Mouse (Mus musculus): ENCODE data around the gene Ifnlr1.
"Not testable (repeated sequence)": the region's sequence is repeated elsewhere in the genome, so short reads cannot be mapped to it uniquely, and the experiment has no call there.

The Ifnlr1 gene

DNA sequence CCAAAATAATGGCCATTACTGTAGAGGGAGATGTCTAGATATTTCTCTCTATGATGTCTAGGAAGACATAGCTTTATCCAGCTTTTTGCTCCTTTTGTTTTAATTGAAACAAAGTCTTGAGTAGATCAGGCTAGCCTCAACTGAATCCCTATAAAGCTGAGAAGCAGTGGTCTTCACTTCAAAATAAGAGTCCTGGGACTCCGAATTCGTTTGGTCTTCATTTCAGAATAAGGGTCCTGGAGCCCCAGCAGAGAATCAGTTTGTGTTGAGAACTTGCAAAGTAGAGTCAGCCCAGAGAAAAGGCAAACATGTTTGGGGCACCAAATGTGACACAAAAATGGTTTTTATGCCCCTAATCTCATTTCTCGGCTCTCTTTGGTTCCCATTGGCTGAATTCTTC is 1.4 kb upstream of the Ifnlr1 start:
- no peak for DNase-seq (ENCODE audit: low read depth, low spot score)

- DNase-seq (ENCODE audit: low read depth, low spot score), result no peak
Observed at GRCm38 (mm10) chr4:135686568-135686953, 474 bp downstream of the Ifnlr1 start.

GRCm38 (mm10) chr4:135689797-135690196 is 3.7 kb downstream of the Ifnlr1 start:
- no peak for DNase-seq (ENCODE audit: low read depth, low spot score)

- no peak for DNase-seq (ENCODE audit: low read depth, low spot score)
Observed at GRCm38 (mm10) chr4:135690241-135690640, 4.2 kb downstream of the Ifnlr1 start.

DNA sequence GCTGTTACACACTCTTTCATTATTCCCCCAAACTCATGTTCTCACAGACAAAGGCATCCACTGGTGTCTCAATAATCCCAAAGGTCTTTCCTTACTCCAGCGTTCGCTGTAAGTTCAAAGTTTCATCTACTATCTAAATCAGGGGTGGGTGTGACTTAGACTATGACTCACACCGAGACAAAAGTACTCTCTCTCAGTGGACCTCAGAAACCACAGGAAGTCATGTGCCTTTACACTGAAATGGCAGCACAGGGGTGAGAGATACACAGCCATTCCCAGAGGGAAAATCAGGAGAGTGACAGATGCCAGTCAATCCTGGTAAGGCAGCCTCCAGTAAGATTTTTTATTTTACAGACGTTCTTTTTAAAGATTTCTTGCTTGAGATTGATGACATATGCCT is 6.8 kb downstream of the Ifnlr1 start:
- peak; percentile 49 for DNase-seq (ENCODE audit: low read depth, low spot score)

DNA sequence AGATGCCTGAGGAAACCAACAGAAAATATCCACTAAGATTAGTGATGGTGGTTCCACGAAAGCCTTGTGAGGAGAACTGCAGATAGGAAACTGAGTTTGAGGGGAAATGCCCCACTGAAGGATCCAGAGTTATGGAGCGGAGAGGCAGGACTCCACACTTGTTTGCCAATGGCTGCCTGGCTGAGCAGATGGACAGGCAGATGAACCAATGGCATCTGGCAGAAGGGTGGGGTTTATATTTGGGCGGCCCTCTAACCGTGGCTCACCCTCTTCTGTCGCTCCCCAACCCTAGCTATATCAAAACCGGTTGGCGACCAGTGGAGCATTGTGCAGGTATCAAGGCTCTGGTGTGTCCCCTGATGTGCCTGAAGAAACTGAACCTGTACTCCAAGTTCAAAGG is 12.4 kb downstream of the Ifnlr1 start:
- no peak for DNase-seq (ENCODE audit: low read depth, low spot score)

GRCm38 (mm10) chr4:135703497-135703896 is 17.4 kb downstream of the Ifnlr1 start:
- no peak for DNase-seq (ENCODE audit: low read depth, low spot score)

DNA sequence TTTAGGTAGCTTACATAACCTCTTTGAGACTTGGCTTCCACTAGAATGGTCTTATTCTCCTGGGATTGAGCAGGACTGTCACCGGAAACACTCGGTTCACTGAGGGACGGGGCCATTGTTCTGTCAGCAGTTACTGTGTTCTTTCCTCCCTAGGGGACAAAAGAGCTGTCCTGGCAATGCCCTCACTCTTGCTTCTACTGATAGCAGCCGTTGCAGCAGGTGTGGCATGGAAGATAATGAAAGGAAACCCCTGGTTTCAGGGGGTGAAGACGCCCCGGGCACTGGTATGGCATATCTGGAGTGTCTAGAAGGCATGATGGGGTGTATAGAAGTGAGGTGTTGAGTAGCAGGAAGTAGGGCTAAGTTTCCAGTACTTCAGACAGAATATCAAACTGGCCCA is 17.9 kb downstream of the Ifnlr1 start:
- no peak for DNase-seq (ENCODE audit: low read depth, low spot score)

DNA sequence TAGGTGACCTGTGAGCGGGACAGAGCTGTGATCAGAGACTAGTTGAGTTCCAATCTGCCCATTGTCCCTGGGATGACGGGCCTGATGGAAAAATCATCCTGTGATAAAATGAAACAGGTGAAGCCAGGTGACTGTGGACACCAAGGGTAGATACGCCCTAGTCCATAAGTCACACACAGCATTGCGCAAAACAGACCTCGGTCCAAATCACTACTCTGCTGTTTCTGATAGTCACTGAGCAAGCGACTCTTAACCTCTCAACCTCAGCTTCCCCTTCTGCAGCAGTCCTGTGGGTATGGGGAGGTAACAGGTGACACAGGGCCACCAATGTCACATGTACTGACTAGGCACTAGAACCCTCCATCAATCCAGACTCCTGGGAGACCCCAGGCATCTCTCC is 20.0 kb downstream of the Ifnlr1 start:
- DNase-seq (ENCODE audit: low read depth, low spot score), result no peak

DNA sequence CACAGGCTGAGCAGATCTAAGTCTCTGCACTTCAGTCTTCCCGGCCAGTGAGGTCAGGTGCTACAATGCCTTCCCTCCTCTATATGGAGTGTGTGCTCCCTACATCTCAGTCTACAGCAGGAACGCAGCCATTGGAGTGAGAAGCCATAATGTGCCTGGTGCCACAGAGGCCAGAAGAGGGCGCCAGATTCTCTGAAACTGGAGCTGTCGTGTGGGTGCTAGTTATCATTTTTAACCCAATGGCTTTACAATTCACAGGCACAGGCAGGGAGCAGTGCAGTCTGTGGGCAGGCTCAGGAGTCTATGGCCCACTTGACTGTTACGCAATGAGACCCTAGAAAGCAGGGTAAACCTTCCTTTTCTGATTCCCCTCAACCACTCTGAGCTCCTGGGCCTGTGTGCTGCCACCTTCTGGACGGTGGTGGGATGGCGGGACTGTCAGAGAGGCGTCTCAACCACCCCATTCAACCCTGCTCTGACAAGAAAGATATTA is 23.0 kb downstream of the Ifnlr1 start:
- DNase-seq (ENCODE audit: low read depth, low spot score), result peak; percentile 65

DNA sequence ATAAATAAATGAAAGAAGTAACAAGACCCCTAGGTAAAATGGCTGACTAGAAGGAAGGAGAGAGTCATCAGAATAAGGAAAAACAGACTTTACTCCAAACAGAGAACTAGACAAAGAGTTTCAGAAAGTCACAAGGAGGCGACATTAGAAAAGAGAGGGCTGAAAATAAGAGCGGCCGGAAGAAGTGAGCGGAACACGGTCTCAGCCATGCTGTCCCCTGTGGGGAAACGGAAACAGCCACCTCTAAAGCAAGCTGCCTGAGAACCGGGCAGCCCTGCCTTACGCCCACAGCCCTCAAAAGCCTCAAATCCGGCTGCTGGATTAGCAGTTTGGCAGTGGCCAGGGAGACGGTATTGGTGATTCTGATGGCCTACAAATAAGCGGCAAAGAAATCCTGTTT is 23.5 kb downstream of the Ifnlr1 start:
- DNase-seq (ENCODE audit: low read depth, low spot score), result no peak

GRCm38 (mm10) chr4:135710392-135710791 is 24.3 kb downstream of the Ifnlr1 start:
- DNase-seq (ENCODE audit: low read depth, low spot score), result no peak

- DNase-seq (ENCODE audit: low read depth, low spot score), result peak; percentile 55
Observed at GRCm38 (mm10) chr4:135714776-135715175, 28.7 kb downstream of the Ifnlr1 start.

DNA sequence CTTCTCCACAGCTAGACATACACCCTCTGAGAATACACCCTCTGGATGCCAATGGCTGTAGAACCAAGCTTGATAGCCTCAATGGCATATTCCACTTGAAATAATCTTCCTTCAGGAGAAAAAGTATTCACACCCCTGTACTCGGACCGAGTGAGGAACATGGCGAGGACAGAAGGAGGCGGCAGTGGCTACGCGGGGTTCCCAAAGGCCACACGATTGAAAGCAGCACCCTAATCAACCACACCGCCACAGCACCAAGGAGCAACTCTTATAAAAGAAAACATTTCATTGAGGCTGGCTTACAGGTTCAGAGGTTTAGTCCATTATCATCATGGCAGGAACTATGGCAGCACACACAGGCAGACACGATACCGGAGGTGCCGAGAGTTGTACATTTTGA is 30.4 kb downstream of the Ifnlr1 start:
- DNase-seq (ENCODE audit: low read depth, low spot score), result not testable (repeated sequence)

GRCm38 (mm10) chr4:135722540-135723290 is 36.6 kb downstream of the Ifnlr1 start:
- peak; percentile 8 for DNase-seq (ENCODE audit: low read depth, low spot score)

DNA sequence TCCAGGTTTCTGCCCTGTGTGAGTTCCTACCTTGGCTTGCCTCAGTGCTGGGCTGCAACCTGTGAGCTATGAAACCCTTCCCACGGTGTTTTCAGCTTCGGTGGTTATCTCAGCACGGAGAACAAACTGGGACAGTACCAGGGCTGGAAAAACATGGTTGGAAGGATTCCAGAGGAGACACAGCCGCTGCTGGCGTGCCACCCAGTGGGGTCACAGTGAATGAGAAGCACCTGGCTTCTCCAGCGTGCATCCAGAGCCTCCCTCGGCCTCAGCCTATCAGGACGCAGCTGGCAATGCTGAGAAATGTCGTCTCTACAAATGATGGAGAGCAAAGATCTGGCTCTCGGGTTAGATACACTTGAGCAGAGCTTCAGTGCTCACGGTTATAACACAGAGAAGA is 40.3 kb downstream of the Ifnlr1 start:
- no peak for DNase-seq (ENCODE audit: low read depth, low spot score)

GRCm38 (mm10) chr4:135727817-135728216 is 41.7 kb downstream of the Ifnlr1 start, which contains the start of gene Il22ra1:
Gene Il22ra1 (plus strand): TSS chr4:135728172.
- no peak for DNase-seq (ENCODE audit: low read depth, low spot score)

- DNase-seq (ENCODE audit: low read depth, low spot score), result no peak
Observed at GRCm38 (mm10) chr4:135730204-135730603, 44.1 kb downstream of the Ifnlr1 start.

GRCm38 (mm10) chr4:135730951-135731350 is 44.9 kb downstream of the Ifnlr1 start:
- no peak for DNase-seq (ENCODE audit: low read depth, low spot score)

DNA sequence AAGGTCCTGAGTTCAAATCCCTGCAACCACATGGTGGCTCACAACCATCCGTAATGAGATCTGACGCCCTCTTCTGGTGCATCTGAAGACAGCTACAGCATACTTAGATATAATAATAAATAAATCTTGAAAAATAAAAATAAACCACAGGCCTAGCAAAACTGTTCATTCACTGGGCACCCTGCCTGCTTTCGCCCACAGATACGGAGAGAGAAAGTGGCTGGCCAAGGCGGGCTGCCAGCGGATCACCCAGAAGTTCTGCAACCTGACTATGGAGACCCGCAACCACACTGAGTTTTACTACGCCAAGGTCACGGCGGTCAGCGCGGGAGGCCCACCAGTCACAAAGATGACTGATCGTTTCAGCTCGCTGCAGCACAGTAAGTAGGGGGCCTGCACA is 47.8 kb downstream of the Ifnlr1 start:
- no peak for DNase-seq (ENCODE audit: low read depth, low spot score)

- no peak for DNase-seq (ENCODE audit: low read depth, low spot score)
Observed at GRCm38 (mm10) chr4:135736903-135737302, 50.8 kb downstream of the Ifnlr1 start.

GRCm38 (mm10) chr4:135738237-135738636 is 52.1 kb downstream of the Ifnlr1 start:
- no peak for DNase-seq (ENCODE audit: low read depth, low spot score)

DNA sequence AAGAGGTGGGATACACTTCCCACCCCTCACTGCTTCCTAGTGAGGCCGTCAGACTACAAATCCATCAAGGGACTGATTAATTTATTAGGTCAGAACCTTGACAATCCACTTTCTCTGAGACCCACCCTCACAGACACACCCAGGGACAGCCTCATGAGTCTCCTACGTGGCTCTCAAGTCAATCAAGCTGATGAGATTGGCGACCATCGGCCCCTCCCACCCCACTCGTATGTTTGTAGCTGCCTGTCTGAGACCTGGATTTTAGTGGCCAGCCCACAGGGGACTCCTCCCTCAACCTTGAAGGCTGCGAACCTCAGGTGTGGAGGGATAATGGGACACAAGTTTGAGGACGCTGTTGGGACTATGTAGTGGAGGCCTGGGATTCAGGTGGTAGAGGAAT is 53.1 kb downstream of the Ifnlr1 start:
- no peak for DNase-seq (ENCODE audit: low read depth, low spot score)

DNA sequence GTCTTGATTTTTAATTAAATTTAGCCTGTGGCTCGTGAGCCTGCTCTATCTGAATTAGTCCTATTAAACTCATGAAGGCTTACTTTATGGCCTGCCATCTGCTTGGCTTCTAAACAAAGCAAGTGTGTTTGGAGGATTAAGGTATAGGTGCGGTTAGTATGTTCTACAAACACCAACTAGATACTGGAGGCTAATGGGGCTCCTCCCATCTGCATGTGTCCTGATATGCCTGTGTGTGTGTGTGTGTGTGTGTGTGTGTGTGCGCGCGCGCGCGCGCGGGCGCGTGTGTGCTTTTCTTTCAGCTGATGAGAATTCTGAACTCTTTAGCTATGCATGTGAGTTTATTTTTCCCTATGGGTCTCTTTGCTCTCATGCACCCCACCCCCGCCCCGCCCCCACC is 53.6 kb downstream of the Ifnlr1 start:
- DNase-seq (ENCODE audit: low read depth, low spot score), result no peak

Measured in 3T3-L1 (cell line).